Mouse (Mus musculus): ENCODE results near the gene Idua. TPM values are rescaled to one million over a fixed set of nuclear protein-coding genes. Genes with fewer than 3 reads are reported as not detected.

Idua gene
- total RNA-seq, 2 experiments from 2014 or later = 8.3 to 9.9 TPM

DNA sequence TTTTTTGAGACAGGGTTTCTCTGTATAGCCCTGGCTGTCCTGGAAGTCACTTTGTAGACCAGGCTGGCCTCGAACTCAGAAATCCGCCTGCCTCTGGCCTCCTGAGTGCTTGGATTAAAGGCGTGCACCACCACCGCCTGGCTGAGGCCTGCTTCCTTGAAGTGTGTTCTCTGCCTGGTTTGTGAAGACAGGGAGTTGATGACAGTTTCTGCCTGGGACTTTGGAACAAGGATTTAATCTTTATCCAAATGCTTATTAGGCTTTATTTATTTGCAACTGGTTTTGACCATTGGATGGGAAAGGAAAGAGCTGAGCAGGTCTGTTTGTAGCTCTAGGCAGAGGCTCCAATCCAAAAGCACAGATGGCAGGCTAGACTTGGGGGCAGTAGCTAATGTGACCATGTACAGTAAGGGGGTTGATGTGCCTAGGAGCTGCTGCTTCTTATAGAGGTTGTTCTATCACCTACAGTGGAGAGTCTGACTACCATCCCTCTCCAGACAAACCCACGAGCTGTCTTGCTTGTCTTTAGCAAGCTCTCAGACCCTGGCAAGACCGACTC, 18.2 kb downstream of the Idua start:
- DNase-seq (ENCODE audit: low spot score in 2 of 2) = no peak

DNA sequence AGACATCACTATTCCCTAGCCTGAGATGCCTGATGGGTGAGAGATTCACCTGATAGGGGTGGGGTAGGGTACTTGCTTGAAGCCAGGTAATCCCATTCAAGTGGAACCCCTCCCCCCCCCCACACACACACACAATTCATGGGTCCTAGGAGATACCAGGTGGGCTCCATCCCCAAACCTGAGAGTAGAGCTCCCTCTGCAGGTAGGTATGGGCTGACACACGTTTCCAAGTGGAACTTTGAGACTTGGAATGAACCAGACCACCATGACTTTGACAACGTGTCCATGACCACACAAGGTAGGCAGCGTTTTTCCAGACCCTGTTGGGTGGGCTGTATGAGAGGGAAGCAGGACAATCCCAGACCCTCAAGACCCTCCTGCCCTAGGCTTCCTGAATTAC, 19.8 kb downstream of the Idua start:
- no peak for DNase-seq (ENCODE audit: low spot score in 2 of 2)

DNA sequence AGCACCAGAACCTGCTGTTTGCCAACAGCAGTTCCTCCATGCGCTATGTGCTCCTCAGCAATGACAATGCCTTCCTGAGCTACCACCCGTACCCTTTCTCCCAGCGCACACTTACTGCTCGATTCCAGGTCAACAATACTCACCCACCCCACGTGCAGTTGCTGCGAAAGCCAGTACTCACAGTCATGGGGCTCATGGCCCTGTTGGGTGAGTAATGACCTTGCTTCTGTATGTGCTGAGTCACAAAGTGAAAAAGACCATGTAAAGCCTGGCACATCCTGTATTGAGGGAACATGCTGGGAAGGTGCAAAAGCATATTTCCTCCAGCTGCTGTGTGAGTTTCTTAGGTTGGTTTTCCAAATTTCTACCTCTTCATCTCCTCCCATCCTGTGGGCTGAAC, 20.7 kb downstream of the Idua start:
- no peak for DNase-seq (ENCODE audit: low spot score in 2 of 2)

DNA sequence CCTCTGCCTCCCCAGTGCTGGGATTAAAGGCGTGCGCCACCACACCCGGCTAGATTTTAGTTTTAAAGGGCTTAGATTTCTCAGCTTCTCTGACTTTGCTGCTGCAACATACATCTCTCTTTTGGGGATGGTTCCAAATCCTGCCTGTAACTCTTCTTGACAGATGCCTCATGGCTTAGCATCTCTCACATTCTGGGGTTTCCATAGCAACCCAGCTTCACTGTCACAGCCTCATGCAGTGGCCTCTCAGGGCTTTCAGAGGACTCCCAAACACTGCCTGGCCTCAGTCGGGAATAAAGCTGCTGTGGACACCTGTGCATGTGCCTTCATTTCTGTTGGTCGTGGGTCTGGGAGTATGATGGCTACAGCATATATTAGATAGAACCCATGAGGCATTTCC, 29.0 kb downstream of the Idua start:
- no peak for DNase-seq (ENCODE audit: low spot score in 2 of 2)

DNA sequence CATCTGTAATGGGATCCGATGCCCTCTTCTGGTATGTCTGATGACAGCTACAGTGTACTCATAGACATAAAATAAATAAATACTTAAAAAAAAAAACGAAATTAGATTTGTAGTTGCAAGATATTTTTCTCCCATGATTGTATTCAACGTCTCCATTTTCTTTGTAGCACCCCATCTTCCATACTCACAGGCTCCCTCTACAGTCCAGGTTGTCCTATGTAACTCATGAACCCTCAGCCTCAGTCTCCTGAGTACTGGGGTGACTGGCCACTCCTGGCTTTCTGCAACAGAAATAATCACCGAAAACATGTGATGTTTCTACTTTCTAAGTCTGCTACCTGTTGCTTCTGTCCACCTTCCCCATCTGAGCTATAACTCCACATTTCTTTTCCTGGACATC, 31.0 kb downstream of the Idua start:
- no peak for DNase-seq (ENCODE audit: low spot score in 2 of 2)

DNA sequence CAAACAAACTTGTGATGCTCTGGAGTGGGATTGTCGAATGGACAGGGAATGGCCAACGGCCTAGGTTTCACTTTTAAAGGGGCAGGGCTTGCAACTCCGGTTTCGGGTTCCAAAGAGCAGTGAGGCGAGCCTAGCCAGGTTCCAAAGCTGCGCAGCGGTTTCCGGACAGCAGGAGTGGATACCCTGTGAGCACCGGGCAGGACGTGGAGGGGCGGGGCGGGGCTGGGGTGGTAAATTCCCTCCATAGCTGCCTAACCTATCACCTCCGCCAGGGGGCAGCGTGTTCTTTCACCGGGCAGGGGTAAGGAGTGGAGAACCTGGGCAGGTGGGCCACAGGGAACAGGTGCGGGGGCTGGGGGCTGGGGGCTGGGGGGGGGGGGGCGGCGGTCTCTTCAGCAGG, 32.1 kb downstream of the Idua start, which contains the start of gene Fgfrl1:
Gene Fgfrl1 (plus strand): TSS at position 112 of the 400 bp plus-strand sequence.
- peak in 1 of 2 experiments; percentile 45 for DNase-seq (ENCODE audit: low spot score in 2 of 2)

DNA sequence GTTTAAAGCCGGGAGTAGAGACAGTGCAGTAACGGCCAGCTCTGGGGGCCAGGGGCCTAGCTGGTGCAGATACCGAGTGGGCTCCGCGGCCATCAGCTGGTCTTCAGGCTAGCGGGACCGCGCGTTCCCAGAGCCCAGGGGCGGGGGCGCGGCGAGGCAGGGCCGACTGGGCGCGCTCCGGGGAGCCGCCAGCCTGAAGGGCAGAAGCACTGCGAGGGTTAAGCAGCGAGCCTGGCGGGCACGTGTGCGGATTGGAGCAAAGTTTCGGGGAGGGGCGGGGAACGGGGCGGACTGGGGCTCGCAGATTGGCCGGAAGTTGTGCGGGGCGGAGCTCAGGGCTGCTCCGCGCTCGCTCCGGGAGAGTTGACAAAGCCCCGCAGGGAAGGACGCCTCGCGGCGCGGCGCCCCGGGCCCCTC, 33.7 kb downstream of the Idua start:
- peak; percentile 70 to 90 for DNase-seq (ENCODE audit: low spot score in 2 of 2)

DNA sequence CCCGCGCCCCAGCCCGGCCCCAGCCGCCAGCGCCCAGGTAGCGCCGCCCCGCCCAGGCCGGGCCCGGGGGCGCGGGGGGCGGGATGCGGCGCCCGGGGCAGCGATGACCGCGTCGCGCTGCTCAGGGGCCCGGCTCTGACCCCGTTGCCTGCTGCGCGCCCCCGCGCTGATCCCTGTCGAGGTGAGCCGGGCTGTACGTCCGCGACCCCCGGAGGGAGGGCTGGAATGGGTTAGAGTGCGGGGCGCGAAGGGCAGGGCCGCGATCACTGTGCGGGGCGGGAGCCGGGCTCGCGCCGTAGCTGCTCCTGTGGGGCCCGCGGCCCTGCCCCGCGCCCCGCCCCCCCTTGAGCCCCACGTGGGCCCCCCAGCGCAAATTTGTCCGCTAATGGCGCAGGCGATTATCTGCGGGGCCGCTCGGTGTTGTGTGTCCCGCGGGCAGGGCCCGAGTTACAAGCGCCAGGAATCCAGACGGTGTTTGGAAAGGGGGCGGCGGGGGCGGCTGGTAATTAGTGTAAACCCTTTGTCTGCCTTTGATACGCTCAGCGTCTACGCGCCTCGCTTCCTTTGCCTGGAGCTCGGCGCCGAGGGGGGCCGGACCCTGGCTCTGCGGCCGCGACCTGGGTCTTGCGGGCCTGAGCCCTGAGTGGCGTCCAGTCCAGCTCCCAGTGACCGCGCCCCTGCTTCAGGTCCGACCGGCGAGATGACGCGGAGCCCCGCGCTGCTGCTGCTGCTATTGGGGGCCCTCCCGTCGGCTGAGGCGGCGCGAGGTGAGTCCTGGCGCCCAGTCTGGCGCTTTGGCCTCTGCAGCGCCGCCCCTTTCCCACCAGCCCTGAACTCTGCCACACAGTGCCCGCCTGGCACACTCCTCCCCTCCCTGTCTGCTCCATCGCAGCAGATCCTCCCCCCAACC, 34.5 kb downstream of the Idua start:
- peak in 1 of 2 experiments; percentile 52 for DNase-seq (ENCODE audit: low spot score in 2 of 2)

DNA sequence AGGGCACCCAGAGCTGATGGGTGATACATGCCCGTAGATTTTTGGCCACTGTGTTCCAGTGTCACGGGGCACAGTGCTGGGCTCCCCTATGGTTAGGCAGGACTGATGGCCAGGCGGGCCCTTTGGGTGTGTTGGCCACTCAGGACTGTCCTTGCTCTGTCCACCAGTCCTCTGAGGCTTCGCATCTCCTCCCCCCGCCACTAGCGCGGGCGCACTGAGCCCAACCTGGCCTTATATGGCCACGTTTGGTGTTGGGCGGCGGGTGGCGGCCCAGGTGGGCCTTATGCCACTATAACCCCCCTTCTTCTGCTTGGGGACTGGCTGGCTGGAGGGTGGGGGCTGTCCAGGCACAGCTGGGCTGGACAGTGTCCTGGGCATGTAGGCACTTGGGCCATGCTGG, 35.7 kb downstream of the Idua start:
- DNase-seq (ENCODE audit: low spot score in 2 of 2) = no peak

DNA sequence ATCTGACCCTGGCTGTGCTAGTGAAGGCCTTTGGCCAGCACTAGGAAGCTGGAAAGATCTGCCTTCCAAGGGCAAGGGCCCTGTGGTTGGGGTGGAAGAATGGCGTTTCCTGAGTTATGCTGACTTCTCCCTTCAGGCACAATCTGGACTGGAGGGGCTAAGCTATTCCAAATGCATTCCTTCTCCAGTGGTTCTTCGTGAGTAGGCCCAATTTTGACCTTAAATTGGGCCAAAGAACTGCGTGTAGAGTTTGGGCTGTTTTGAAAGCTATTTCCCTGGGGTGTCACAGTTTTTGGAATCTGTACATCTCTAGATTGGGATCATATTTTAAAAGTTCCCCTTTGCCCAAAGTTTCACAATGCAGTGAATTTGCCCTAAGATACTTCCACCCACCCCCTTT, 36.4 kb downstream of the Idua start:
- no peak for DNase-seq (ENCODE audit: low spot score in 2 of 2)

DNA sequence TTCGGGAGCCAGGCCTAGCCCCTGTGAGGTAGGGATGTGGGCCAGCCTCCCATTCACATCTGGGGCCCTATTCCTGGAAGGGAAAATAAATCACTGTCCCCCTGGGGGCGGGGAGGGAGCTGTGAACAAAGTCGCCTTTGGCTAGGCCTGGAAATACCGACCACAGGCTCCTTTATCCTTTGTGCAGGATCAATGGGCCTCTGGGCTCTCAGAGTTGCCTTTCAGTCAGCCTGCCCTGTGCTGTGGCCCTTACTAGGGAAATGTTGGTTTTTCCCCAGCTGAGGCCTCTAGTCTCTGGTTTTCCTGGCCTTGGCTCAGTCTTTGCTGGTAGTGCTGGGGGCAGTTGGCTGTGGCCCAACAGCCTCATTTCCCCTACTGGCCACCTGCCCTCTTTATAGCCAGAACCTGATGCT, 37.2 kb downstream of the Idua start:
- no peak for DNase-seq (ENCODE audit: low spot score in 2 of 2)

DNA sequence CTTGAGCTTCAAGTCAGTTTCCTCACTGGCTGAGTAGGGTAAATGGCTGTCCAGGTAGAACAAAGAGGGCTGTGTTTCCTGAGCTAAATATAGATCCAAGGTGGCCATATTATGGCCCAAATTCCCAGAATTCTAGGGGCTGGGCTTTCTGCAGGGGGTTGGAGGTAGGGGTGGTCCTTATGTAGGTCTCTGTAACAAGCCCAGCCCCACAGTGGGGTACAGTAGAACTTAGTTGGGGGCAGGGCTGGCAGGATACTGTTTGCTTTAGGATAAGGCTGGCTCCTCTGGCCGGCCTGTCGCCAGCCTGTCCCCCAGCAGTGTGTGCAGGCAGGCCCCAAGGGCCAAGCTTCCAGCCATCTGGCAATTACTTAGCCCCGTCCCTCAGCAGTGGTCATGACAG, 40.2 kb downstream of the Idua start:
- DNase-seq (ENCODE audit: low spot score in 2 of 2) = no peak

DNA sequence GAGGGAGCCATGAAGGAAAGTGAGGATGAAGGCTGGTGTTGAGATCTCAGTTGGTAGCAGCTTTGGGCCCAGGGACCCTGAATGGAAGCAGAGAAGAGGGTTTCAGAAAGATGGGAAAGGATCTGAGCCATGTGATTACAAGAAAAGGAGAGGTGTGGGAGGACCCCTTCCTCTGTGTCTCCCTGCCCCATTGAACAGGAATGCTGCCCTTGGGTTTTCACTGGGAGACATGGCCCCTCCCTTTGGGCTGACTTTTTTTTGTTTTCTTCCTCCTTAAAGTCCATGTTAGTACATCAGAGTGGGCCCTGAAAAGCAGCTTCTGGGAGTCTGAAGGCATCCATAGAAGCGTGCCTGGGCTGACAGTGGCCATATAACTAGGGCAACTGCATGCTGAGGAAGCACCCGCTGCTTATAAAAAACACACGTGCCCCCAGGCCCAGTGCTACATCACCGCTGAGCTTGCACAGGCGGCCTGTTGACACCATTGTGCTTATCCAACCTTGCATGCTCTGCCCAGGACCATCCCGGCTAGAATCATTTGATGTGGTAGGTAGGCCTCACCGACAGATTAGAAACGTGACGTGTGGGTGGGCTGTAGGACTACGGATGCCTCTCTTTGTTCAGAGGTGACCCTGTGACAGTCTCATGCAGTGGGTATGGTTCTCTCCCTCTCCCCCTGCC, 41.4 kb downstream of the Idua start:
- DNase-seq (ENCODE audit: low spot score in 2 of 2) = no peak

DNA sequence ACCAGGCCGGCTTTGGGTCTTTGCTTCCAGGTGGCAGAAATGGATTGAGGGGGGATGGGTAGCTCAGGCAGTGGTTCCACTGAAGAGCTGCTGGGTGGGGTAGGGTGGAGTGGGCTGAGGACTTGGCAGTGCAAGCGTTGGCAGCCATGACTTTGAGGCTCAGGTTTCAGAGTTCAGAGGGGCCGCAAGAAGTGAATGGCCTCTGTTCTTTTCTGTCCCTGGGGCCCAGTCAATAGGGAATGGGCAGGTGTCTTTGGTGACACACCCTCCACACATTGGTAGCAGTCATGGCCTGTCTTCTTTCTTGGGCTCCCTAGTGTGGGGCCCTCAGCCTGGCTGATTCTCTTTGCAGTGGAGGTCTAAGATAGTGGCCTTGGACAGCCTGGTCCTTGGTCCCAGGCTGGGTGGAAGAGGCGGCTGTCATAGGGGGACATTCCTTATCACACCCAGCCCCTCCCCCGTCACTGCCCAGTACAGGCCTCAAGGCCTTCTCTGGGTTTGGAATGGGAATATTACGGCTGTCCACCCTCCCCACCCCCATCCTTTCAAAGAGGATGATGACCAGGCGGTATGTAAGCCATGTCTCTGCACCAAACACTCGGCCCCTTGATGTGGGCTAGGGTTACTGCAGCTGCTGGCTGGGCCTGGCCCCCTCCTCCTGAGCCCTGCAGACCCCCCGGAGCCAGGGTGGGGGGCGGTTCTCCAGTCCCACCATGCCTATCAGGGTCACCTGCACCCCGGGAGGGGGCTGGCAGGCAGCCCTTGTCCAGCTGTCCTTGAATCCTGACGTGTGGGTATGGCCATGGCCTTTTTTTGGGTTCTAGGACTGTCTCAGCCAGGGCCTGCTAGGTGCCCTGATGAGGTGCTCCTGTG, 43.9 kb downstream of the Idua start:
- no peak for DNase-seq (ENCODE audit: low spot score in 2 of 2)

DNA sequence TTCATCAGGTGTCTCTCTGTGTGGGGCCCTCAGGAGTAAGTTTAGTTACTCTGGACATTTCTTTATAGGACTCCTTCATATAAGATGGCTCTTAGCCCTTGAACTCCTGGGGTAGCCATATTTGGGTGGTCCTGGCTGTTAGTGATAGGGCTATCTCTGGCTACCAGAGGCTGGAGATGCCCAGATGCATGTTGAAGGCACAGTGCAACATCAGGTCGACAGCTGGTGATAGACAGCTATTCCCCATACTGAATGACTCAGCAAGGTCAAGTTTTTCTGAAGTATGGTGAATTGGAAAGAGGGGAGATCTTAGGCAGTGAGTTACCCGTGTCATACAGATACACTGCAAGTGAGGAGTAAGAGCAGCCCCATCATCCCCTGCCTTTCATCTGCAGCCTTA, 47.6 kb downstream of the Idua start:
- no peak for DNase-seq (ENCODE audit: low spot score in 2 of 2)

DNA sequence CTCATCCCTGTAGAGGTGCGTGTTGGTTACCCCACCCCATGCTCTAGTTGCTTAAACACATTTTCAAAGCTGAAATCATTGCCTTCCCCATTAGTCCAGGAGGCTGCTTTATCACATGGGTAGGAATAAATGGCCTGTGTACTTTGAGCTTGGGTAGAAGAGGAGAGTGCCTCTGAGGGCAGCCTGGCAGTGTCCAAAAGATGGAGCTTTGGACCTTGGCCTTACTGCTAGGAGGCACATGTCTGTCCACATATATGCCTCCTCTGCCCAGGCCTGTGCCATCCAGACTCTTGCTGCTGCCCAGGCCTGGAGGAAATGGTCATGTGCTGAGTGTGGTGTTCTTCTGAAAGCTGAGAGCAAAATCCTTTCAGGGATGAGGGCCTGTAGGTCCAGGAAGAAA, 48.3 kb downstream of the Idua start:
- no peak for DNase-seq (ENCODE audit: low spot score in 2 of 2)

DNA sequence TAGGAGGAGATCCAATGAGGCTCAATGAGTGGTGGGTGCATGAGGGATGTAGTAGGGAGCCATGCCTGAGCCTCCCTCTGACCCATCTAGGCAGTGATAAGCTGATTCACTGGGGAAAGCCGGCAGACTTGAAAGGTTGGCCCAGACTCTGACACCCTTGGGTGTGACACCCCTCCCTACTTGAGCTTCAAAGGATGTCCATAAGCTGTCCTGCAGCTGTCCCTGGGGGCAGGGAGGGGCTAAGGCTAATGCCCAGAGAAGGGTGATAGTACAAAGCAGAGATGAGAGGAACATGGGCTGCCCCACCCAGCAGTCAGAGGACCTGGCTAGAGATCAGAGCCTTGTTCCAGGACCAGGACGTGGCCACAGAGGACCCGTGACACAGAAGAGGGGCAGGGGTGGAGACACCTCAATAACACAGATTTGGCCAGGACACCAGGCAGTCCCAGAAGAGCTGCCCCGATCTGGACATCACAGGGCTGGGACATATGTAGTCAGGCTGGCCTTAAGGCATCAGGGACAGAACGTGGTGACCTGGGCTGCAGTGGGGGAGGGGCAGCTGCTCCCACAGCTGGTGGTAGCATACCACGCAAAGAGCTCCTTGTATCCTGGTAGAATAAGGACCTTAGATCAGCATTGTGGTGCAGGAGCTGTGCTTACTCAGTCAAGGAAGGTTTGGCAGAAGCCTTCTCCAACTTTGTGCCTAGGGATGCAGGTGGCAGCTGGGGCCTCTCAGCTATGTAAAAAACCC, 49.0 kb downstream of the Idua start:
- no peak for DNase-seq (ENCODE audit: low spot score in 2 of 2)

DNA sequence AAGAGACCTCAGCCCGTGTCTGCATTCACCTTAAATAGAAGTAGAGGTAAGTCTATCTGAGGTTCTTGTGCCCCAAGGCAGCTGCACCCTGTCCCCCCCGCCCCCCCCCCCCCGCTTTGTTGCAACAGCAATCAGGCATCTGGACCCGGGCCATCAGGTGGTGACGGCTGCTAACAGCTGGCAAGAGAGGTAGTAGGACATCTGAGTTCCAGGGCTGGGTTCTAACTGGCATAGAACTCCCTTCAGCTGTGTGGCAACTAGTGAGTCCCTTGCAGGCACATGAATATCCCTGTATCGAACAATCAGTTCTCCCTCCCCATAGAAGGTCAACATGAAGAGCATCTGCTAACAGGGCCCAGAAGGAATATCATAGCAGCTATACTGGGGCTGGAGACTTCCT, 51.8 kb downstream of the Idua start:
- no peak for DNase-seq (ENCODE audit: low spot score in 2 of 2)

DNA sequence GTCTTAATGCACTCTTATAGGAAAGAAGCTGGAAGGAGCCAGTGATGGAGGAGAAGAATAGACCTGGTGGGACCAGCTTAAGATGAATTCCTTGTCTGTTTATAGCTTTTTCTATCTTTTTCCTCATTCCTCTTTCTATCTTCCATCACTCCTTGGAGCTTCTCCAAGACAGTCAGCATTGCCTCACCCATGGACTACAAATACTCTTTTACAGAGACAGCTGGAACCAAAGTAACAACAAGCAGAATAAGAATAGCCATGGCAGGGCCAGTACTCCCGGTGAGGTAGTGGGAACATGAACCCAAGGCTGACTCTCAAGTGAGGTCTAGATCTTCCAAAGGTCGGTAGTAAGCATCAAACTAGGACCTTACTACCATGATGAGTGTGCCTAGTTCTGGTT, 53.0 kb downstream of the Idua start:
- no peak for DNase-seq (ENCODE audit: low spot score in 2 of 2)

DNA sequence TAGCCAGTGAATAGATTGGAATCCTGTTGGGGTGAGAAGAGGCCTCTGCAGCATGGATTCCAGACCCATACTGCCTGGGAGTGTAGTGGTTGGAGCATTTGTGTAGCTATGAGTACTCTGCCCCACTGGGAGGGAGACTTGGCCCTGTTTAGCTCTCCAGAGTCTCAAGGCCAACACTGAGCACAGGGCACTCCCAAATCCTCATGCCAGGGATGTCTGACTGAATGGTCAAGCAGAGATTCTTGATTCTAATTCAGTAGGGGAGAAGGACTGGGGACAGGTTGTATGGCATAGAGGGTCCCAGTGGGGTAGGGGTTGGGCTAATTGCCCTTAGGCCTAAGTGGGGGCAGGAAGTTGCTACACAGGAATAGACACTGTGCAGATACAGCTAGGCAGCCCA, 53.6 kb downstream of the Idua start:
- no peak for DNase-seq (ENCODE audit: low spot score in 2 of 2)
